Mouse (Mus musculus) lung, embryonic 16.5 days (tissue): ENCODE results near the gene Pdgfc. TPM values are rescaled to one million over a fixed set of nuclear protein-coding genes. Genes with fewer than 3 reads are reported as not detected.
A peak's percentile ranks its signal among the peaks of the same experiment; 100 is the strongest.
"Not testable (repeated sequence)": the region's sequence is repeated elsewhere in the genome, so short reads cannot be mapped to it uniquely, and the experiment has no call there.

Experiments
- ATAC-seq: fragments of 200-750 bp; cut with Nextera tagmentation; 2 replicates; pipeline ENCODE4 v1.8.0; 2017; ENCODE audit warnings: low read depth, mild to moderate bottlenecking, moderate library complexity
- H3K27ac ChIP-seq: fragments of 300-500 bp; sonication (generic); 2 replicates; pipeline ENCODE4 v1.5.1; 2014; ENCODE audit warnings: mild to moderate bottlenecking, control low read depth, low read length
- H3K27me3 ChIP-seq: fragments of 300-500 bp; sonication (generic); 2 replicates; pipeline ENCODE4 v1.6.1; 2014; ENCODE audit warnings: low read depth, low read length, mixed read lengths; ENCODE audit not compliant: control insufficient read depth, insufficient read depth
- H3K36me3 ChIP-seq: fragments of 300-500 bp; sonication (generic); 2 replicates; pipeline ENCODE4 v1.6.1; 2014; ENCODE audit warnings: low read length; ENCODE audit not compliant: control insufficient read depth, insufficient read depth
- H3K4me1 ChIP-seq: fragments of 300-500 bp; sonication (generic); replicated peaks from 2 replicates; pipeline ENCODE4 v1.6.1; 2014; ENCODE audit warnings: low read length, mixed read lengths; ENCODE audit not compliant: control insufficient read depth, insufficient read depth
- H3K4me2 ChIP-seq: fragments of 300-500 bp; sonication (generic); 2 replicates; pipeline ENCODE4 v1.6.1; 2014; ENCODE audit warnings: low read depth, low read length, control low read depth
- H3K4me3 ChIP-seq: fragments of 300-500 bp; sonication (generic); 2 replicates; pipeline ENCODE4 v1.5.1; 2014; ENCODE audit warnings: mild to moderate bottlenecking, low read length, control low read depth
- H3K9ac ChIP-seq: fragments of 300-500 bp; sonication (generic); 2 replicates; pipeline ENCODE4 v1.6.1; 2014; ENCODE audit warnings: low read length, control low read depth
- H3K9me3 ChIP-seq: fragments of 300-500 bp; sonication (generic); 2 replicates; pipeline ENCODE4 v1.6.1; 2016; ENCODE audit warnings: low read length; ENCODE audit not compliant: control insufficient read depth
- WGBS: fragments of 180-500 bp; shearing (Covaris S2); extraction: QIAGEN DNeasy Blood & Tissue Kit; methylation state at CpG from one replicate; pipeline ENCODE4 v1.1.7; 2014; 5-methylcytosine and 5-hydroxymethylcytosine counted together
- polyA plus RNA-seq: library from polyadenylated mRNA; unstranded; fragments of >200 nt; fragmentation: Nextera tagmentation; extraction: Ambion mirVana; gene quantifications from 2 replicates; pipeline ENCODE4 v1.2.1, GENCODE M21; 2015

Gene Pdgfc
- polyA plus RNA-seq, 1 experiment from 2014 or later: 10.8 TPM

DNA sequence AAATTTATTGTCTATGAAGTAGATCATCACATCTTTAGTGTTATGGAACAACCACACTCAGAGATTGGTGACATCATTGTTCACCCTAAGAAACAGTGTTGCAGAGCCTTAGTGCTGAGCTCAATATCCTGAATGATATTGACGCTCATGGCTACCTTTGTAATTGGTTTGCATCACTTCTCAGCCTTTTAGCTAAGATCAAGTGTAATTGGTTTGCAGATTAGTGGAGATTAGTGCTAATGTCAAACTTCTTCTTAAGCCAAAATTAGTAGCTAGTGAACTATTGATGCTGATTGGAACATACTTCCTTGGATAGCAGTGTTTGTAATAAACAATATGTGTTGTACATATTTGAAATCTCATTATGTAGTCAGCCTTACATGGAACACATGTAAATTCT lies 85.5 kb downstream of the Pdgfc start:
- Histone ChIP-seq H3K36me3 (no peaks in the 10 kb centered on the region), H3K4me3 (no peak overlapping the region), H3K9me3 (no peaks in the 10 kb centered on the region), H3K27me3 (no peaks in the 10 kb centered on the region), H3K27ac (no peak overlapping the region), H3K4me1 (no peaks in the 10 kb centered on the region), H3K9ac (no peak overlapping the region), H3K4me2 (no peak overlapping the region)
- WGBS: 93% methylated on average over 1 of the region's 1 CpGs
- ATAC-seq: no peak

- Histone ChIP-seq H3K27ac (no peak overlapping the region), H3K4me3 (no peak overlapping the region), H3K36me3 (no peaks in the 10 kb centered on the region), H3K9ac (no peak overlapping the region), H3K27me3 (no peaks in the 10 kb centered on the region), H3K4me1 (no peaks in the 10 kb centered on the region), H3K4me2 (no peak overlapping the region), H3K9me3 (no peaks in the 10 kb centered on the region)
- 64% methylated on average over 3 of the region's 3 CpGs for WGBS
- ATAC-seq: no peak
Measured at GRCm38 (mm10) chr3:81123461-81123860, 87.2 kb downstream of the Pdgfc start.

DNA sequence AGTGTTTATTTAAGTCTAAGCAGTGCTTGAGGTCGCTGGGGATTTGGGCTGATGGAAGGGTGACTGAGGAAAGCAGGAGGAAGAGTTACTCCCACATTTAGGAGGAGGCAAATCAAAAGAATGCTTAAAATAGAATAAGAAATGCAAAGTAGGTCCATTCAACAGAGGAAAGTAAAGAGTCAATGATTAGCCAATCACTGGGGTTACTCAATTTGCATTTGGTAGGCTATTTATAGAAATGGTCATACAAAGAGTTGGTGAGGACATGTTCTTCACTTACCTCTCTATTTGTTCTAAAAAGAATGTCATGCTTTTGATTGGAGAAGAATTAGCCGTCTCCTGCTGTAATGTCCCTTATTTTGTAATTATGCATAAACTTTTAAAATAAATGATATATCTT lies 90.8 kb downstream of the Pdgfc start:
- no peak for ATAC-seq
- no peaks in the 10 kb centered on the region for H3K9me3 ChIP-seq
- no peaks in the 10 kb centered on the region for H3K27me3 ChIP-seq
- H3K4me2 ChIP-seq: no peak overlapping the region
- H3K36me3 ChIP-seq: no peaks in the 10 kb centered on the region
- no peak overlapping the region for H3K27ac ChIP-seq
- no peak overlapping the region for H3K4me3 ChIP-seq
- WGBS: 42% methylated on average over 2 of the region's 2 CpGs
- no peak overlapping the region for H3K9ac ChIP-seq
- no peaks in the 10 kb centered on the region for H3K4me1 ChIP-seq

GRCm38 (mm10) chr3:81136985-81137384 lies 100.8 kb downstream of the Pdgfc start:
- H3K9me3 ChIP-seq: no peaks in the 10 kb centered on the region
- H3K4me3 ChIP-seq: no peak overlapping the region
- H3K27me3 ChIP-seq: no peaks in the 10 kb centered on the region
- no peak overlapping the region for H3K9ac ChIP-seq
- H3K4me1 ChIP-seq: no peaks in the 10 kb centered on the region
- no peak for ATAC-seq
- no peak overlapping the region for H3K27ac ChIP-seq
- H3K36me3 ChIP-seq: no peaks in the 10 kb centered on the region
- WGBS: 40% methylated on average over 3 of the region's 3 CpGs
- H3K4me2 ChIP-seq: no peak overlapping the region

- ATAC-seq: not testable (repeated sequence)
- WGBS: 68% methylated on average over 1 of the region's 1 CpGs
Measured at GRCm38 (mm10) chr3:81138030-81138429, 101.8 kb downstream of the Pdgfc start.

GRCm38 (mm10) chr3:81143730-81144129 lies 107.5 kb downstream of the Pdgfc start:
- no peaks in the 10 kb centered on the region for H3K4me1 ChIP-seq
- no peak overlapping the region for H3K4me2 ChIP-seq
- no peak overlapping the region for H3K9ac ChIP-seq
- no peak for ATAC-seq
- H3K27me3 ChIP-seq: no peaks in the 10 kb centered on the region
- H3K9me3 ChIP-seq: no peaks in the 10 kb centered on the region
- H3K27ac ChIP-seq: no peak overlapping the region
- no peak overlapping the region for H3K4me3 ChIP-seq
- H3K36me3 ChIP-seq: no peaks in the 10 kb centered on the region

More at GRCm38 (mm10) chr3:81138030-81138429, 101.8 kb downstream of the Pdgfc start:
- not testable (repeated sequence) for H3K9ac ChIP-seq, H3K27me3 ChIP-seq, H3K4me3 ChIP-seq, H3K4me2 ChIP-seq, H3K27ac ChIP-seq, H3K4me1 ChIP-seq, H3K9me3 ChIP-seq, H3K36me3 ChIP-seq

- peak; percentile 34; the same call in 1 of the 2 replicates for ATAC-seq
- Histone ChIP-seq H3K36me3 (no peaks in the 10 kb centered on the region), H3K27me3 (no peaks in the 10 kb centered on the region), H3K27ac (no peak overlapping the region), H3K4me3 (no peak overlapping the region), H3K4me2 (no peak overlapping the region), H3K4me1 (no peaks in the 10 kb centered on the region), H3K9me3 (no peaks in the 10 kb centered on the region), H3K9ac (no peak overlapping the region)
- WGBS: 14% methylated on average over 3 of the region's 3 CpGs
Measured at GRCm38 (mm10) chr3:81149109-81149521, 112.9 kb downstream of the Pdgfc start.

- H3K4me3 ChIP-seq: no peak overlapping the region
- ATAC-seq: no peak
- H3K9me3 ChIP-seq: no peaks in the 10 kb centered on the region
- H3K36me3 ChIP-seq: no peaks in the 10 kb centered on the region
- H3K27ac ChIP-seq: no peak overlapping the region
- H3K4me2 ChIP-seq: no peak overlapping the region
- H3K9ac ChIP-seq: no peak overlapping the region
- H3K4me1 ChIP-seq: no peaks in the 10 kb centered on the region
- H3K27me3 ChIP-seq: no peaks in the 10 kb centered on the region
Measured at GRCm38 (mm10) chr3:81150228-81150627, 114.0 kb downstream of the Pdgfc start.

DNA sequence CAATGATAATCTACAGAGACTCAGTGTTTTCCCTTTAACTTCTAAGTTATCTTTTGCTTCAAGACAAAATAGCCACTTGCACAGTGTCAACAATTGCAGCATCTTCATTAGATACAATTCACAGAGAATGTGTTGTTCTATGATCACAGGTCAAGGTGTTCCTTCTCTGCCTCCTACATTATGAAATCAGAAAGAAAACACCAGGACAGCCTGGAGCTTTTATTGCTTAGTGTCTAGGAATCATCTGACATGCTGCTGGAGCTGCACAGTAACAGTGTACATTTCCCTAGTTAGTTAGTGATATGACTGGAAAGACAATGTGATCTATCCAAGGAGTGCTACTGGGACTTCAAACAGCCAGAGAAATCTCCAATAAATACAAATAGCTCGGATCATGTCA lies 118.2 kb downstream of the Pdgfc start:
- H3K4me3 ChIP-seq: no peak overlapping the region
- H3K27me3 ChIP-seq: no peaks in the 10 kb centered on the region
- WGBS: 50% methylated on average over 1 of the region's 1 CpGs
- no peak overlapping the region for H3K4me2 ChIP-seq
- H3K27ac ChIP-seq: no peak overlapping the region
- H3K9ac ChIP-seq: no peak overlapping the region
- no peak for ATAC-seq
- H3K4me1 ChIP-seq: no peaks in the 10 kb centered on the region
- no peaks in the 10 kb centered on the region for H3K36me3 ChIP-seq
- no peaks in the 10 kb centered on the region for H3K9me3 ChIP-seq

- H3K36me3 ChIP-seq: no peaks in the 10 kb centered on the region
- H3K9ac ChIP-seq: no peak overlapping the region
- no peak overlapping the region for H3K27ac ChIP-seq
- no peak overlapping the region for H3K4me3 ChIP-seq
- no peaks in the 10 kb centered on the region for H3K9me3 ChIP-seq
- ATAC-seq: no peak
- H3K4me1 ChIP-seq: no peaks in the 10 kb centered on the region
- H3K4me2 ChIP-seq: no peak overlapping the region
- no peaks in the 10 kb centered on the region for H3K27me3 ChIP-seq
Measured at GRCm38 (mm10) chr3:81160457-81161165, 124.4 kb downstream of the Pdgfc start.
